Mouse (Mus musculus) spleen, adult 2 months (tissue): ENCODE measurements around the gene Ndufab1.

Experiments
- CTCF ChIP-seq: fragments of 200-500 bp; IDR thresholded peaks from 2 replicates; pipeline ENCODE4 v1.5.1; 2011; ENCODE audit warnings: mild to moderate bottlenecking, inconsistent platforms; ENCODE audit not compliant: insufficient read depth, insufficient read length, insufficient replicate concordance; ENCODE audit errors: extremely low read depth
- POLR2A ChIP-seq: fragments of 200-500 bp; IDR thresholded peaks from 2 replicates; pipeline ENCODE4 v1.6.1; 2011; ENCODE audit warnings: low read depth, low read length, inconsistent platforms

GRCm38 (mm10) chr7:122079798-122080554, 21.7 kb downstream of the Ndufab1 start:
- TF ChIP-seq CTCF (no peak), POLR2A (no peak)
